Mouse (Mus musculus): ENCODE measurements around the gene Cldn34b3. TPM values are rescaled to one million over a fixed set of nuclear protein-coding genes. Genes with fewer than 3 reads are reported as not detected.
"Not testable (repeated sequence)": the region's sequence is repeated elsewhere in the genome, so short reads cannot be mapped to it uniquely, and the experiment has no call there.

Cldn34b3 gene
- total RNA-seq (2021): not detected
- long read RNA-seq, experiment 1: 0 reads
- long read RNA-seq, experiment 2: 0 reads

DNA sequence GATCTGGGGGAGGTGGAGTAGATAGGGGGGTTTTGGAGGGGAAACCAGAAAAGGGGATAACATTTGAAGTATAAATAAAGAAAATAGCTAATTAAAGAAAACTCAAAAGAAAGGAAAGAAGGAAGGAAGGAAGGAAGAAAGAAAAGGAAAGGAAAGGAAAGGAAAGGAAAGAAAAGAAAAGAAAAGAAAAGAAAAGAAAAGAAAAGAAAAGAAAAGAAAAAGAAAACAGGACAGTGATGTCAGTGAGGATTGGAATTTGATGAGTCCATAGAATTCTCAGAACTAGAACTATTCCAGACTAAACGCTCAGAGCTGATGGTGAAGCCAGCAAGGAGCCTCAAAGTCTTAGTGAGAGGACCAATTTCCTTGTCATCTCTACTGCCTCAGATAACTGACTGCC, at the start of gene Cldn34b3:
Cldn34b3 (plus strand) TSS at position 301 of the 400 bp plus-strand sequence.
- not testable (repeated sequence) for H3K27ac ChIP-seq; DNase-seq (ENCODE audit: low spot score in 2 of 2); H3K4me3 ChIP-seq

Other genes starting within 250 kb of the Cldn34b3 start
- not detected for gene Cldn34b4, start 129.0 kb downstream of the Cldn34b3 start, total RNA-seq (2021)

Data from layer of hippocampus, adult 2 months (tissue).